Mouse (Mus musculus) granulocyte monocyte progenitor cell, adult 5-6 weeks (primary cell): ENCODE data around the gene Cacna1g. TPM values are rescaled to one million over a fixed set of nuclear protein-coding genes. Genes with fewer than 3 reads are reported as not detected.

Experiments used
- ATAC-seq: replicated peaks from 2 replicates; pipeline ENCODE4 v1.8.0; 2016; ENCODE audit warnings: mild to moderate bottlenecking, moderate TSS enrichment, inconsistent platforms; ENCODE audit not compliant: poor library complexity, severe bottlenecking
- total RNA-seq, 2 experiments: library from RNA; stranded (forward) in 1 of 2; stranded (reverse) in 1 of 2; fragments of 200-712, 200-1000 nt in 1 of 2; fragments of >200 nt in 1 of 2; fragmentation: Nextera tagmentation in 1 of 2; gene quantifications; 2 replicates each; pipeline ENCODE4 v1.2.3; 2014 to 2017

Cacna1g gene
- total RNA-seq, 2 experiments from 2014 or later, result not detected

GRCm38 (mm10) chr11:94482738-94483137 lies 8.7 kb upstream of the Cacna1g start:
- no peak for ATAC-seq

GRCm38 (mm10) chr11:94481963-94482362 lies 8.0 kb upstream of the Cacna1g start:
- no peak for ATAC-seq

GRCm38 (mm10) chr11:94480382-94480781 lies 6.4 kb upstream of the Cacna1g start:
- no peak for ATAC-seq

GRCm38 (mm10) chr11:94477651-94478050 lies 3.7 kb upstream of the Cacna1g start:
- ATAC-seq, result no peak

- ATAC-seq, result 0 out of 2 replicates have a peak, but pooled peaks have one; percentile 6
Measured at GRCm38 (mm10) chr11:94475722-94476121, 1.7 kb upstream of the Cacna1g start.

- ATAC-seq, result no peak
Measured at GRCm38 (mm10) chr11:94474544-94474910, 529 bp upstream of the Cacna1g start.

- 0 out of 2 replicates have a peak, but pooled peaks have one; percentile 7 for ATAC-seq
Measured at GRCm38 (mm10) chr11:94472916-94473706, 887 bp downstream of the Cacna1g start.

- ATAC-seq, result no peak
Measured at GRCm38 (mm10) chr11:94472585-94472915, 1.4 kb downstream of the Cacna1g start.

- ATAC-seq, result no peak
Measured at GRCm38 (mm10) chr11:94471740-94472584, 2.0 kb downstream of the Cacna1g start.

GRCm38 (mm10) chr11:94470391-94470790 lies 3.6 kb downstream of the Cacna1g start:
- no peak for ATAC-seq

GRCm38 (mm10) chr11:94469136-94470064 lies 4.6 kb downstream of the Cacna1g start:
- no peak for ATAC-seq

GRCm38 (mm10) chr11:94468582-94469064 lies 5.4 kb downstream of the Cacna1g start:
- ATAC-seq, result no peak

GRCm38 (mm10) chr11:94466333-94466855 lies 7.6 kb downstream of the Cacna1g start:
- no peak for ATAC-seq

GRCm38 (mm10) chr11:94464170-94464569 lies 9.8 kb downstream of the Cacna1g start:
- no peak for ATAC-seq

- ATAC-seq, result no peak
Measured at GRCm38 (mm10) chr11:94461856-94462255, 12.1 kb downstream of the Cacna1g start.

- ATAC-seq, result no peak
Measured at GRCm38 (mm10) chr11:94457001-94457400, 17.0 kb downstream of the Cacna1g start.

- ATAC-seq, result no peak
Measured at GRCm38 (mm10) chr11:94456347-94456746, 17.7 kb downstream of the Cacna1g start.

GRCm38 (mm10) chr11:94455161-94455820 lies 18.7 kb downstream of the Cacna1g start:
- no peak for ATAC-seq

GRCm38 (mm10) chr11:94454756-94455155 lies 19.2 kb downstream of the Cacna1g start:
- no peak for ATAC-seq
